Mouse (Mus musculus) heart, embryonic 11.5 days (tissue): ENCODE results near the gene Cln3. TPM values are rescaled to one million over a fixed set of nuclear protein-coding genes. Genes with fewer than 3 reads are reported as not detected.
A peak's percentile ranks its signal among the peaks of the same experiment; 100 is the strongest.

ENCODE experiments used
- ATAC-seq: fragments of 200-750 bp; cut with Nextera tagmentation; replicated peaks from 2 replicates; pipeline ENCODE4 v1.8.0; 2017; ENCODE audit warnings: moderate library complexity; ENCODE audit not compliant: insufficient number of reproducible peaks, low FRiP score, low TSS enrichment
- H3K27ac ChIP-seq: fragments of 300-500 bp; sonication (generic); 2 replicates; pipeline ENCODE4 v1.5.1; 2014; ENCODE audit warnings: mild to moderate bottlenecking, low read depth, low read length
- H3K27me3 ChIP-seq: fragments of 300-500 bp; sonication (generic); 2 replicates; pipeline ENCODE4 v1.6.1; 2014; ENCODE audit warnings: mild to moderate bottlenecking, low read length, mixed read lengths; ENCODE audit not compliant: control insufficient read depth, insufficient read depth
- H3K36me3 ChIP-seq: fragments of 300-500 bp; sonication (generic); 2 replicates; pipeline ENCODE4 v1.6.1; 2014; ENCODE audit warnings: mild to moderate bottlenecking, low read length, moderate library complexity, mixed read lengths; ENCODE audit not compliant: control insufficient read depth, insufficient read depth
- H3K4me1 ChIP-seq: fragments of 300-500 bp; sonication (generic); 2 replicates; pipeline ENCODE4 v1.6.1; 2014; ENCODE audit warnings: low read length; ENCODE audit not compliant: control insufficient read depth, insufficient read depth
- H3K4me2 ChIP-seq: fragments of 300-500 bp; sonication (generic); 2 replicates; pipeline ENCODE4 v1.6.1; 2014; ENCODE audit warnings: mild to moderate bottlenecking, moderate library complexity
- H3K4me3 ChIP-seq: fragments of 300-500 bp; sonication (generic); 2 replicates; pipeline ENCODE4 v1.5.1; 2014; ENCODE audit warnings: low read depth, low read length
- H3K9ac ChIP-seq: fragments of 300-500 bp; sonication (generic); 2 replicates; pipeline ENCODE4 v1.6.1; 2014; ENCODE audit warnings: mild to moderate bottlenecking, low read depth, low read length, moderate library complexity
- H3K9me3 ChIP-seq: fragments of 300-500 bp; sonication (generic); replicated peaks from 2 replicates; pipeline ENCODE4 v1.6.1; 2016; ENCODE audit warnings: low read length; ENCODE audit not compliant: control insufficient read depth
- WGBS: fragments of 180-500 bp; shearing (Covaris S2); extraction: QIAGEN DNeasy Blood & Tissue Kit; methylation state at CpG from one replicate; pipeline ENCODE4 v1.1.7; 2014; ENCODE audit not compliant: insufficient replicate concordance; 5-methylcytosine and 5-hydroxymethylcytosine counted together
- polyA plus RNA-seq: library from polyadenylated mRNA; unstranded; fragments of >200 nt; fragmentation: Nextera tagmentation; extraction: Ambion mirVana; gene quantifications from 2 replicates; pipeline ENCODE4 v1.2.1, GENCODE M21; 2014

The Cln3 gene
- polyA plus RNA-seq, 1 experiment from 2014 or later = 19.7 TPM

DNA sequence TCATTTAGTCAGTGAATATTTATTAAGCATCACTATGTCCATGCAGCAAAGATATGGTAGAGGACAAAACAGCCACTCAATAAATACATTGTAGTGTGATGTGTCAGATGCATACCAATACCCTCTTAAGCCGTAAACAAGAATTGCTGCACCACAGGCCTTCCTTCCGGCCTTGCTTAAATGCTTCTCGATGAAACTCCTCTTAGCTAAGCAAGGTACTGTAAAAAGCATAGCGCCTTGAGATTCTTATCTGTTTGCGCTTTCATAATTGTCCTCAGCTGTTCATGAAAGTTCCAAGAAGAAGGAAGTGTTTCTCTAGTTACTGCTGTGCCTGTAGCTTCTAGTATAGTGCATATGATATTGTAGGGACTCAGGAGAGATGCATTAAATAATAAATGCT lies 21.0 kb upstream of the Cln3 start:
- H3K27ac ChIP-seq = no peak overlapping the region
- no peaks in the 10 kb centered on the region for H3K9me3 ChIP-seq
- 88% methylated on average over 5 of the region's 5 CpGs for whole genome bisulfite sequencing
- no peaks in the 10 kb centered on the region for H3K27me3 ChIP-seq
- ATAC-seq = no peak
- H3K4me2 ChIP-seq = no peak overlapping the region
- H3K4me3 ChIP-seq = no peak overlapping the region
- H3K36me3 ChIP-seq = no peaks in the 10 kb centered on the region
- no peak overlapping the region for H3K9ac ChIP-seq
- no peaks in the 10 kb centered on the region for H3K4me1 ChIP-seq

DNA sequence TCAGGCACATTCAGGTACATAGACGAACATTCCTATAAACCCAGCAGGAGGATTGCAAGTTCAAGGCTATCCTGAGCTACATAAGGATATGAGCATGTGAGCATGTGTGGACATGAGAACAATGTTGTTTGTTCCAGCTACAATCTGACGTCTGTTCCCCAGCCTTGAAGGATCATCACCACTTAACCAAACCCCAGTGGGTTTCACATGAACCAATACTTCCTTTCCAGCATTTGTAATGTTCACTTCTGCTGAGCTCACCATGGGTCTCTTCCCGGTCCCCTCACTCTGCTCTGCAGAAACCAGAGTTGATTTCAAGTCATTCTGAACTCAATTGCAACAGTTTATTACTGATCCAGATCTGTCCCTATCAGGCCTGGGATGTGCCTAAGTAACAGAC lies 17.0 kb upstream of the Cln3 start:
- no peaks in the 10 kb centered on the region for H3K4me1 ChIP-seq
- WGBS = 71% methylated on average over 3 of the region's 3 CpGs
- no peaks in the 10 kb centered on the region for H3K9me3 ChIP-seq
- no peak overlapping the region for H3K27ac ChIP-seq
- H3K27me3 ChIP-seq = no peaks in the 10 kb centered on the region
- H3K9ac ChIP-seq = no peak overlapping the region
- no peak for ATAC-seq
- no peak overlapping the region for H3K4me3 ChIP-seq
- no peaks in the 10 kb centered on the region for H3K36me3 ChIP-seq
- no peak overlapping the region for H3K4me2 ChIP-seq

DNA sequence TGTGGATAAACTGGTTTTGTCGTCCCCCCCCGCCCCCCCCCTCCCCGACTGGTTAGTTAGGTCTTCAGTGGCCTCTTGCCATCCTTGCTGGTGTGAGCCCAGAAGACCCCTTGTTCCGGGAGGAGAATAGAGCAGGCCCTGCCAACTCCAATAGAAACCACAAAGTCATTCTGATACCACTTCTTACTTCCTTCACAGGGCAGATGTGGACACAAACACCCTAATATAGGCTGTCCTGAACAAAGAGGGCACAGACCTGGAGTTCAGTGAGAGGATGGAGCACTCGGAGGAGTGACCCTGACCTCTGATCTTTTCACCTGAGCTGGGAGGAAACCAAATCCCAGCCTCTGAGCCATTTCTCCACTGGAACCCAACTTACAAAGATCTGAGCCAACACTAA lies 16.3 kb upstream of the Cln3 start:
- ATAC-seq = no peak
- H3K27me3 ChIP-seq = no peaks in the 10 kb centered on the region
- no peak overlapping the region for H3K4me2 ChIP-seq
- H3K36me3 ChIP-seq = no peaks in the 10 kb centered on the region
- H3K27ac ChIP-seq = no peak overlapping the region
- H3K4me1 ChIP-seq = no peaks in the 10 kb centered on the region
- WGBS = 39% methylated on average over 5 of the region's 5 CpGs
- H3K4me3 ChIP-seq = no peak overlapping the region
- no peak overlapping the region for H3K9ac ChIP-seq
- H3K9me3 ChIP-seq = no peaks in the 10 kb centered on the region

DNA sequence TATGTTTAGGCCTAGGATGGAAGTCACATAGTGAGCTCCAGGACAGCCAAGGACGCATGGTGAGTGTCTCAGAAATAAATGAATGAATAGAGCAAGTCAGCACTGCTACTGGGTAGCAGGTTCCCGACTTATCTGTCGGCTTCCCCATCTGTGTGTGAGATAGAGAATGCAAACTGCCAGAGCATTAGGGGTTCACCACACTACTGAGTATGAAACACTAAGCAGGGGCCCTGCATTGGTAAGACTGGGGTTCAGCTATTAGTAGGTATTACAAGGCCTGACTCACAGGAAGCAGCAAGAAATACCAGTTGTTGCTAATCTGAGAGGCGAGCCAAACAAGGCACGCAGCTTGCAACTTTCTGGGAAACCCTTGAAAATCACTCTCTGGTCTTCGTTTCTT lies 13.3 kb upstream of the Cln3 start:
- H3K9me3 ChIP-seq = no peaks in the 10 kb centered on the region

DNA sequence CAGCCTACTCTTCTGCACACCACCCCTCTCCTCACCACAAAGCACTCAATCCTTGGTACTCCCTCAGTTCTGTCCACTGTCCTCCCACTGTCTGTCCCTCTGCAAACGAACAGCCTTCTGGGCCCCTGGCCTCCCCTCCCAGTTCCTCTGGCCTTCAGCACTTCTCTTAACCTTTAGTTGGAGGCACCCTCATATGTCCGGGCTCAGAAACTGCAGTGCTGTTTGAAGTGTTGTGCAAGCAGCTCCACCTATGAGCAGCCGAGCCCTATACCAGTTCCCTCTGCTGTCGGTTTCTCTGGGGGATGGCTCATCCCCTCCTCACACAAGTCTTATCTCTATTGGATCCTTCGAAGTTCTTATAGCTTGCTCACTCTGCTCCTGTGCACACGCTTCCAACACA lies 10.8 kb upstream of the Cln3 start:
- H3K4me2 ChIP-seq = no peak overlapping the region
- no peak overlapping the region for H3K4me3 ChIP-seq
- H3K9ac ChIP-seq = no peak overlapping the region
- no peaks in the 10 kb centered on the region for H3K36me3 ChIP-seq
- 51% methylated on average over 6 of the region's 6 CpGs for WGBS
- H3K27ac ChIP-seq = no peak overlapping the region
- no peaks in the 10 kb centered on the region for H3K9me3 ChIP-seq
- peaks cover 6% of the 10 kb centered on the region for H3K27me3 ChIP-seq
- no peak for ATAC-seq
- no peaks in the 10 kb centered on the region for H3K4me1 ChIP-seq

More for the DNA sequence above, 13.3 kb upstream of the Cln3 start:
- no peak overlapping the region for H3K9ac ChIP-seq
- WGBS = 67% methylated on average over 6 of the region's 6 CpGs
- no peak overlapping the region for H3K27ac ChIP-seq
- no peak for ATAC-seq
- H3K36me3 ChIP-seq = no peaks in the 10 kb centered on the region
- H3K4me3 ChIP-seq = no peak overlapping the region
- no peaks in the 10 kb centered on the region for H3K4me1 ChIP-seq
- no peaks in the 10 kb centered on the region for H3K27me3 ChIP-seq
- no peak overlapping the region for H3K4me2 ChIP-seq

DNA sequence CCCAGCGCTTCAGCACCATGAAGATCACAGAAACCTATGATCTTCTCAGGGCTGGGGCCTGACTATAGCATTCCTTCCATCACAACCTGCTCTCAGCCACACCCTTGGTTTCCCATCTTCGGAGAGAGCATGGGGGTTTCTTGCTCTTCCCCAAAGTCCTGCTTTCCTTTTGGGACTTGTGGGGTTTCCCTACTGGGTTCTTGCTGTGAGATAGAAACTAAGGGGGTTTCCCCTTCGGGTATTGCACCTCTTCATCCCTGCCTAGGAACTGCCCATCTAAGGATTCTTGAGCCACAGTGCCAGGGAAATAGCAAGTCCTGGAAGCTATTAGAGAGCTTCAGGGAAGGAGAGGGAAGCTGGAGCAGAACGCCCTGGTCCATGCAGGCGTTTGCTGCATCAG lies 10.3 kb upstream of the Cln3 start:
- Histone ChIP-seq H3K4me3 (no peak overlapping the region), H3K27me3 (peaks cover 6% of the 10 kb centered on the region), H3K9me3 (no peaks in the 10 kb centered on the region), H3K27ac (no peak overlapping the region), H3K9ac (no peak overlapping the region), H3K4me2 (no peak overlapping the region), H3K36me3 (no peaks in the 10 kb centered on the region), H3K4me1 (no peaks in the 10 kb centered on the region)
- no peak for ATAC-seq
- 73% methylated on average over 5 of the region's 5 CpGs for WGBS

DNA sequence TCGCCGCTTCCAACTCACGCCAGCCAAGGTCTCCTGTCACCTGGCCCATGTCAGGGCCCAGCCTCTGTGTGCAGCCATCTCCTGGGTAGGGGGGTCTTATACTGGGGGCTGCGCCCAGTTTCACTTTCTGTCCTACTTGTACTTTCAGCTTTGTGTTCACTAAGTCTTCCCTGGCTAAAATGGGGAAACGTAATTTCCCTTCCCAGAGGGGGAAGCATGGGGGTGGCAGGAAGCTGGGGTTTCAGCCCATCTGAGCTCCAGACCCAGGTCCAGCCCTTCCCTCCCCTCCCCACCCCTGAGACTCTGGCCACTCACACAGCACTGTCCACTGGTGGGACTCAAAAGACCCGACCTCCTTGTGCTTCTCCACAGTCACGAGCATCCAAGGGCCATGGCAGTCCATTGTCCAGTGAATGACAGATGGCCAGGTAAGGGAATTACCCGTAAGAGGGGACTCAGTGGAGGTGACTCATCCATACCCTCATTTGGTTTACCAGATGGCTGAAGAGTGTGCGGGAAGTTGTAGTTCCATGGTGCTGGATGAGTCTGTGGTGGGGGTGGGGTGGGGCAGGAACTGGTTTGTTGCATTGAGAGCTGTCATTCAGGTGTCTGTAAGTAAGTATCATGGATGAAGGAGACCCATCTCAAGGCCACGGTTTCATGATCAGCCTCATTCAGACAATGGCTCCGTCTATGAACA lies 9.4 kb upstream of the Cln3 start, which contains the start of gene Il27:
Gene Il27 (minus strand): TSS at position 80 of the 700 bp plus-strand sequence.
- H3K36me3 ChIP-seq = no peaks in the 10 kb centered on the region
- no peak within 1 kb of the TSS for H3K27ac ChIP-seq
- no peak within 1 kb of the TSS for H3K4me3 ChIP-seq
- no peak for ATAC-seq
- no peaks in the 10 kb centered on the region for H3K4me1 ChIP-seq
- H3K9me3 ChIP-seq = no peaks in the 10 kb centered on the region
- H3K4me2 ChIP-seq = no peak within 1 kb of the TSS
- H3K27me3 ChIP-seq = peaks cover 6% of the 10 kb centered on the region
- no peak within 1 kb of the TSS for H3K9ac ChIP-seq
- WGBS = 73% methylated on average over 11 of the region's 11 CpGs

DNA sequence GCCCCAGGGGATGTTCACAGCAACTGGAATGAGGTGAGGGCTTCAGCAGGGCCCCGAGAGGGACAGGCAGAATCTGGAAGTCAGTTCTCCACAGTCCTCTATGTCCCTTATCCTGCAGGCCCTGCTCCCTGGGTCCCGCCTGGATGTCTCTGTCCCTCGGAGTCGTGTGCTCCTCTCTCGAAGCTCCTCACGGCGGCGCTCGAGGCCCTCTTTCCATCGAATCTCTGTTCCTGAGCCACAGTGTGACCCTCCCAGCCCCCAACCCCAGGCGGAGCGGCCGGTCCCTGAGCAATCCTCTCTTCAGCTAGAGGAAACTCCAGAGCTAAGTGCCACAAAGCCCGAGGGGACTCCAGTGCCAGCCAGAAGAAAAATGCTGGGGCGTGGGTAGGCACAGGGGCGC lies 2.2 kb upstream of the Cln3 start:
- Histone ChIP-seq H3K9me3 (no peaks in the 10 kb centered on the region), H3K4me1 (peaks cover 3% of the 10 kb centered on the region; the same call in 1 of the 2 replicates), H3K9ac (0 out of 2 replicates have a peak overlapping the region, but pooled peaks have one; percentile 53), H3K27me3 (peaks cover 17% of the 10 kb centered on the region), H3K27ac (no peak overlapping the region), H3K4me2 (peak overlapping the region; percentile 51), H3K36me3 (no peaks in the 10 kb centered on the region), H3K4me3 (0 out of 2 replicates have a peak overlapping the region, but pooled peaks have one; percentile 15)
- 8% methylated on average over 16 of the region's 16 CpGs for whole genome bisulfite sequencing
- ATAC-seq = no peak

DNA sequence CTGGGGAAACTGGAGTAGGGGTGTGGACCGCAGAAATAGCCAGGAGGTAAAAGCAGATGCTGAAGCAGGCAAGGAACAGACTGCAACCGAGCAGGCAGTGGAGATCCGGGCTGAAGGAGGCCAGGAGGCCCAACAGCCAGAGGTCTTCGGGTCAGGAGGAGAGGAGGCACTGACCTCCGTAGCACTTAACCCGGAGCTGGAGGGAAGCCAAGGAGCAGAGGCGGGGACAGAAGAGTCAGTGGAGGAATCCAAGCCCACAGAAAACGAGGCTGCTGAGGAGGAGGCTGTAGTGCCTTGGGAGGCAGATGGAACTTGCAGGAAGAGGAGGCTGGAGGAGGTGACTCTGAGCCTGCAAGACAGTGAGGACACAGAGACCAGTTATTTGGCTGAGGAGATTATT lies 1.2 kb upstream of the Cln3 start:
- no peak overlapping the region for H3K27ac ChIP-seq
- peaks cover 7% of the 10 kb centered on the region; the same call in 1 of the 2 replicates for H3K4me1 ChIP-seq
- H3K36me3 ChIP-seq = no peaks in the 10 kb centered on the region
- 53% methylated on average over 8 of the region's 8 CpGs for WGBS
- peaks cover 12% of the 10 kb centered on the region for H3K27me3 ChIP-seq
- no peak overlapping the region for H3K4me2 ChIP-seq
- H3K9ac ChIP-seq = no peak overlapping the region
- no peak overlapping the region for H3K4me3 ChIP-seq
- H3K9me3 ChIP-seq = no peaks in the 10 kb centered on the region
- no peak for ATAC-seq
